Mouse (Mus musculus) embryonic fibroblast, embryonic 13.5 days (primary cell): ENCODE measurements at regions not wholly inside any gene's neighbourhood (a gene's known extent, or its start where the extent isn't known, plus 50 kb on each side); places are given as distances from the start of the nearest gene placed in this dataset.

Experiments used
- CTCF ChIP-seq: IDR thresholded peaks from 2 replicates; pipeline ENCODE4 v1.5.1; 2011; ENCODE audit warnings: mild to moderate bottlenecking, control low read depth, low read length, moderate library complexity, borderline replicate concordance; ENCODE audit not compliant: insufficient read depth
- POLR2A ChIP-seq: IDR thresholded peaks from 2 replicates; pipeline ENCODE4 v1.6.1; 2011; ENCODE audit warnings: low read depth, mild to moderate bottlenecking, control low read depth, low read length, moderate library complexity

DNA sequence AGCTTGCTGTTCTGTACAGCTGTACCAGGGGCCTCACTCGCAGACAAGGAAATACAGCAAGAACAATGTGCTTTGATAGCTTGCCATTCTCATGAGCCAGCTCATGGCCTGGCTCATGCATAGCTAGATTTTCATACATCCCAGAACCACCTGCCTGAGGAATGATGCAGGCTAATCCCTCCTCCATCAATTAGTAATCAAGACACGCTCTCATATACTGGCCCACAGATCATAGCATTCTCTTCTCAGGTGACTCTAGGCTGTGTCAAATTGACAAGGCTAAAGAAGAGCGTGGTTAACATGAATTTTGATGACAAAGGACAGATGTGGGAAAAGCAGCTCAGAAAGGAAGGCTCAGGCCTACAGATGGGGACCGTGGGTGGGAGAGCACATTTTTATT lies 93.3 kb upstream of the Pfkp start:
- TF ChIP-seq POLR2A (no peak), CTCF (no peak)
